Mouse (Mus musculus): Measurements from ENCODE around the gene Adam10. TPM values are rescaled to one million over a fixed set of nuclear protein-coding genes. Genes with fewer than 3 reads are reported as not detected.

The Adam10 gene
- polyA plus RNA-seq, 1 experiment from 2014 or later = 54.9 TPM

GRCm38 (mm10) chr9:70706444-70706843 is 27.6 kb downstream of the Adam10 start:
- peaks cover 9% of the 10 kb centered on the region; the same call in 1 of the 2 replicates for H3K36me3 ChIP-seq
- no peak for ATAC-seq (ENCODE audit: low FRiP score, low read depth)
- no peak overlapping the region for H3K9ac ChIP-seq
- no peaks in the 10 kb centered on the region for H3K4me1 ChIP-seq (replicated peaks)
- H3K4me2 ChIP-seq = no peak overlapping the region
- H3K4me3 ChIP-seq = no peak overlapping the region
- H3K27me3 ChIP-seq = no peaks in the 10 kb centered on the region
- no peak overlapping the region for H3K27ac ChIP-seq (replicated peaks)
- no peaks in the 10 kb centered on the region for H3K9me3 ChIP-seq
- 98% methylated on average over 1 of the region's 1 CpGs for WGBS

DNA sequence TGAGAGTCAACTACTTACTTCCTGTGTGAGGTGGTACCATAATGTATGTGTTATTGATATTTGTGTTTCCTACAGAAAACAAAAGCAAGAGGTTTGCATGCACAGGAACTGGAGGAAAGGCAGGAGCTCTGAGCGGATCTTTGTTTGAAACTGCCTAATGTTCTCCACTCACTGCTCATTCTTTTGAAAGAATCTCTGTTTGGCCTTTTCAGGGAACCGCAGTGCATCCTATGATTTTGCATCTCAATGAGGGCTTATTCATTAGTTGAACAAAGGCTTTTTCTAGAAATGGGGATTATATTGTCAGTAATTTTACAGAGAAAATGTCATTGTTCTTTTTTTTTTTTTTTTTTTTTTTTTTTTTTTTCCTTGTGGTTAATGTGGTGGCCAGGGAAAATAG is 50.7 kb downstream of the Adam10 start:
- Histone ChIP-seq H3K27ac (replicated peaks) (no peak overlapping the region), H3K36me3 (no peaks in the 10 kb centered on the region), H3K9ac (no peak overlapping the region), H3K9me3 (no peaks in the 10 kb centered on the region), H3K4me2 (no peak overlapping the region), H3K4me3 (no peak overlapping the region), H3K4me1 (replicated peaks) (0 out of 2 replicates have a peak, but pooled peaks cover 2% of the 10 kb centered on the region), H3K27me3 (no peaks in the 10 kb centered on the region)
- 18% methylated on average over 2 of the region's 2 CpGs for WGBS
- no peak for ATAC-seq (ENCODE audit: low FRiP score, low read depth)

- ATAC-seq (ENCODE audit: low FRiP score, low read depth) = no peak
- 0 out of 2 replicates have a peak, but pooled peaks cover 2% of the 10 kb centered on the region for H3K4me1 ChIP-seq (replicated peaks)
- no peak overlapping the region for H3K9ac ChIP-seq
- H3K4me2 ChIP-seq = no peak overlapping the region
- no peaks in the 10 kb centered on the region for H3K36me3 ChIP-seq
- no peak overlapping the region for H3K27ac ChIP-seq (replicated peaks)
- no peaks in the 10 kb centered on the region for H3K9me3 ChIP-seq
- H3K27me3 ChIP-seq = no peaks in the 10 kb centered on the region
- no peak overlapping the region for H3K4me3 ChIP-seq
These were observed 52.3 kb downstream of the Adam10 start for GRCm38 (mm10) chr9:70731079-70731478.

GRCm38 (mm10) chr9:70733208-70733607 is 54.4 kb downstream of the Adam10 start:
- Histone ChIP-seq H3K4me1 (replicated peaks) (0 out of 2 replicates have a peak, but pooled peaks cover 2% of the 10 kb centered on the region), H3K9me3 (no peaks in the 10 kb centered on the region), H3K4me2 (no peak overlapping the region), H3K27me3 (no peaks in the 10 kb centered on the region), H3K27ac (replicated peaks) (no peak overlapping the region), H3K9ac (no peak overlapping the region), H3K4me3 (no peak overlapping the region), H3K36me3 (no peaks in the 10 kb centered on the region)
- 100% methylated on average over 2 of the region's 2 CpGs for WGBS
- no peak for ATAC-seq (ENCODE audit: low FRiP score, low read depth)

- H3K4me1 ChIP-seq (replicated peaks) = no peaks in the 10 kb centered on the region
- H3K27ac ChIP-seq (replicated peaks) = no peak overlapping the region
- H3K27me3 ChIP-seq = no peaks in the 10 kb centered on the region
- ATAC-seq (ENCODE audit: low FRiP score, low read depth) = no peak
- WGBS = 84% methylated on average over 5 of the region's 5 CpGs
- H3K36me3 ChIP-seq = peaks cover 6% of the 10 kb centered on the region; the same call in 1 of the 2 replicates
- H3K9ac ChIP-seq = no peak overlapping the region
- no peaks in the 10 kb centered on the region for H3K9me3 ChIP-seq
- H3K4me3 ChIP-seq = no peak overlapping the region
- H3K4me2 ChIP-seq = no peak overlapping the region
These were observed 61.2 kb downstream of the Adam10 start for GRCm38 (mm10) chr9:70739998-70740397.

DNA sequence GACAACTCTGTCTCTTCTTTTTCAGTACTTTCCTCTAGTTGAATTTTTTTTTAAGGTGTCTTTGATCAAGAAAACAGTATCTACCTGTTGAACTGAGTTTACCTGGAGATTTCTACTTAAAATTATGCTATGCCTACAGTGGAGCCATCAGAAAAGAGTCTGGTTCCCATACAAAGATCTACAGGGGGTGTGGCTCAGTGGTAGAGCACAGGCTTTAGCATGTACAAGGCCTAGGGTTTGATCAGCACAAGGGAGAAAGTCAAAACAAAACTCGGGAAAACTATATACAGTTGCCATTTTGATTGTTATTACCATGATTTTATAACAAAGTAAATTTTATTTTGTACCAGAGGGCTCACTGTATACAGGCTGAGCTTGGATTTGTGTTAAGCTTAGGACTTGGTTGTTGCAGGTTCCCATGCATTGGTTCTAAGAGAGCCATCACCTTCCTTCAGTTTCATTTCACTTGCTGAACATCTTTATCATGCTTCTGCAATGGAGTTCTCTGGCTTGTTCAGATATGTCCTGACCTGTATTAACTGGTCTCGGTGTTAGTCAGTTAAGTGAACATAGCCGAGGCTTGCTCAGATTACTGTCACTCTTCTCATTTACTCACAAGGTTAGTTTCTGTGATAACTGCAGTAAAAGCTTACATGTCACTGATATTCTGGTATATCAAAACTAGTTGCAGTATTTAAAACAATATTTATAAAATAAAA is 72.9 kb downstream of the Adam10 start:
- peaks cover 28% of the 10 kb centered on the region for H3K36me3 ChIP-seq
- no peaks in the 10 kb centered on the region for H3K9me3 ChIP-seq
- no peak overlapping the region for H3K27ac ChIP-seq (replicated peaks)
- no peaks in the 10 kb centered on the region for H3K4me1 ChIP-seq (replicated peaks)
- H3K27me3 ChIP-seq = no peaks in the 10 kb centered on the region
- no peak overlapping the region for H3K4me3 ChIP-seq
- ATAC-seq (ENCODE audit: low FRiP score, low read depth) = no peak
- no peak overlapping the region for H3K9ac ChIP-seq
- WGBS = 95% methylated on average over 3 of the region's 3 CpGs
- no peak overlapping the region for H3K4me2 ChIP-seq

GRCm38 (mm10) chr9:70760974-70761373 is 82.2 kb downstream of the Adam10 start:
- no peaks in the 10 kb centered on the region for H3K27me3 ChIP-seq
- no peak overlapping the region for H3K4me3 ChIP-seq
- no peak overlapping the region for H3K9ac ChIP-seq
- H3K36me3 ChIP-seq = peaks cover 29% of the 10 kb centered on the region
- 94% methylated on average over 5 of the region's 5 CpGs for WGBS
- H3K9me3 ChIP-seq = no peaks in the 10 kb centered on the region
- H3K4me2 ChIP-seq = no peak overlapping the region
- H3K4me1 ChIP-seq (replicated peaks) = no peaks in the 10 kb centered on the region
- H3K27ac ChIP-seq (replicated peaks) = no peak overlapping the region
- no peak for ATAC-seq (ENCODE audit: low FRiP score, low read depth)

GRCm38 (mm10) chr9:70775517-70775916 is 96.7 kb downstream of the Adam10 start:
- Histone ChIP-seq H3K4me3 (no peak overlapping the region), H3K9me3 (no peaks in the 10 kb centered on the region), H3K4me1 (replicated peaks) (no peaks in the 10 kb centered on the region), H3K9ac (no peak overlapping the region), H3K36me3 (0 out of 2 replicates have a peak, but pooled peaks cover 3% of the 10 kb centered on the region), H3K27me3 (no peaks in the 10 kb centered on the region), H3K27ac (replicated peaks) (no peak overlapping the region), H3K4me2 (no peak overlapping the region)
- ATAC-seq (ENCODE audit: low FRiP score, low read depth) = no peak
- whole genome bisulfite sequencing = 92% methylated on average over 2 of the region's 2 CpGs

DNA sequence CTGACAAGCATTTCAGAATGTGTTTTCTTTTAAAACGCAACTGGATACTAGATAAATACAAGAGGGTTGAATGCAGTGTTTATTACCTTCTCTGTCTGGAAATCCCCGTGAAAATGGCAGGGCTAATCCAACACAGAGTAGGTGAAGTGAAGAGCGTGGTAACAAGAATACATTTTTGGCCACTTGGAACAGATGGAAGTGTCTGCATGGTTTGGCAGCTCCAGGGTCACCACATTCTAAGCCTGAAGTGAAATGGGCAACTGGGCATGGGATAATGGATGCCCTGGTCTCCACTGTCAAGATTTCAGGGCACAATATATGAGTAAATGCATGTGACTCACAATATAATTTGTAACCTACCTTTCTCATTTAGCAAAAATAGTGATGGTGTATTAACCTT is 103.4 kb downstream of the Adam10 start:
- no peak for ATAC-seq (ENCODE audit: low FRiP score, low read depth)
- no peak overlapping the region for H3K27ac ChIP-seq (replicated peaks)
- H3K4me3 ChIP-seq = no peak overlapping the region
- 0 out of 2 replicates have a peak, but pooled peaks cover 3% of the 10 kb centered on the region for H3K36me3 ChIP-seq
- H3K27me3 ChIP-seq = no peaks in the 10 kb centered on the region
- H3K4me2 ChIP-seq = no peak overlapping the region
- 79% methylated on average over 3 of the region's 3 CpGs for WGBS
- no peaks in the 10 kb centered on the region for H3K4me1 ChIP-seq (replicated peaks)
- no peaks in the 10 kb centered on the region for H3K9me3 ChIP-seq
- H3K9ac ChIP-seq = no peak overlapping the region

DNA sequence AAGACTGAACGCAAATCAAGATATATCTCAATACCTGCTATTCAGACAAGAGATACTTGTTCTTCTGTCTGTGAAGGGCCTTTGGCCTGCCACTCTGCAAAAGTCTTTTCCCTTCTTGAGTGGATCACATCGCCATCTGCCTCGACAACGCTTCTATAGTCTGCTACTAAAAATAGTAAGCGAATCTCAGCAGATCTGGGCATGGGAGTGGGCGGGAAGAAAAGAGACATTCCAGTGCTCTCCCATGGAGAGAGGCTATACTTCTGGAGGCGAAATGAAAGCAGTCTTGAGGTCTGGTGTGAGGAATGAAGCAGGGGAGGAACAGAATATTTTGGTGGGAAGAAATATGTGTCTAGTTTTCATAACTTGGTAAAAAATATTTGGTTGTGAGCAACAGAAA is 109.9 kb downstream of the Adam10 start:
- H3K27ac ChIP-seq (replicated peaks) = no peak overlapping the region
- H3K9me3 ChIP-seq = no peaks in the 10 kb centered on the region
- no peaks in the 10 kb centered on the region for H3K27me3 ChIP-seq
- no peak overlapping the region for H3K9ac ChIP-seq
- H3K4me1 ChIP-seq (replicated peaks) = no peaks in the 10 kb centered on the region
- no peak overlapping the region for H3K4me2 ChIP-seq
- WGBS = 68% methylated on average over 7 of the region's 7 CpGs
- no peaks in the 10 kb centered on the region for H3K36me3 ChIP-seq
- no peak for ATAC-seq (ENCODE audit: low FRiP score, low read depth)
- no peak overlapping the region for H3K4me3 ChIP-seq

- Histone ChIP-seq H3K27ac (replicated peaks) (no peak overlapping the region), H3K27me3 (no peaks in the 10 kb centered on the region), H3K36me3 (no peaks in the 10 kb centered on the region), H3K9ac (no peak overlapping the region), H3K4me2 (no peak overlapping the region), H3K4me3 (no peak overlapping the region), H3K4me1 (replicated peaks) (0 out of 2 replicates have a peak, but pooled peaks cover 4% of the 10 kb centered on the region), H3K9me3 (no peaks in the 10 kb centered on the region)
- ATAC-seq (ENCODE audit: low FRiP score, low read depth) = no peak
- WGBS = 90% methylated on average over 4 of the region's 4 CpGs
These were observed 111.8 kb downstream of the Adam10 start for GRCm38 (mm10) chr9:70790621-70791020.

DNA sequence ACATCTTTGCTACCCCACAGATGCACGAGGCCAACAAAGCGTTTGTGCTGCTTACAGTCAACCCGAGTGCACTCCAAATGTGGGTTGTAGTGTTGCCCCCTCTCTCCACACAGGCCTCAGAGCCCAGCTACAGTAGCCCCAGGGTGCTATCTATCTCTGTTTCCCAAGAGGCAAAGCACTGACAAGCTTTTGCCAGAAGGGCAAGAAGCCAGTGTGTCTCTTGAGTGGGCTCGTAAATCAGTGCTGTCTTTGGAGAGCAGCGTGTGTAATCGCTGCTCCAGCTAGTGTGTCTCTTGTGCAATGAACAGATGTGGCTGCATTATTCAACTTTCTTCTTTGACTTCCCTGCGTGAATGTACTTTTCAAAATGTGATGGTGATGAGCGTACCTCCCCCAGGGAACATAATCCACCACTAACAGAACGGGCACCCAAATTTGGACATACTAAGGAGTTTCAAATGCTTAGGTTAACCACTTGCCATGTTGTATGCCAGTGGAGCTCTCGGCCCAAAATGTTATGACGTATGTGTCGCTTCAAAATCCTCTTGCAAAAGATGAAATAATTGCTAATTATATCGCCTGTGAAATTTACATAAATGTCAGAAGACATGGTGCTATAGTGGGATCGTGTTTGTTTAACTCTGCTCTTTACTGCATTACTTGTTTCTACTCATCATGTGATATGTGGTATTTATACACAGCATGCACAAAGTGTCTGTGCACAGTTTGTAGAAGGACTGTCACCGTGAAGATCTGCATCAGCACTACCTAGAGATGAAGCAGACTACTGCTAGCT is 116.0 kb downstream of the Adam10 start:
- ATAC-seq (ENCODE audit: low FRiP score, low read depth) = no peak

More for the DNA sequence above, 116.0 kb downstream of the Adam10 start:
- Histone ChIP-seq H3K9me3 (no peaks in the 10 kb centered on the region), H3K9ac (no peak overlapping the region), H3K4me1 (replicated peaks) (0 out of 2 replicates have a peak, but pooled peaks cover 4% of the 10 kb centered on the region), H3K4me3 (no peak overlapping the region), H3K36me3 (no peaks in the 10 kb centered on the region), H3K27me3 (no peaks in the 10 kb centered on the region), H3K4me2 (no peak overlapping the region), H3K27ac (replicated peaks) (no peak overlapping the region)
- WGBS = 61% methylated on average over 15 of the region's 15 CpGs

Data from hindbrain, embryonic 15.5 days (tissue).